13 mouse cellular contexts compared by ENCODE assay signal in the genomic region with DNA sequence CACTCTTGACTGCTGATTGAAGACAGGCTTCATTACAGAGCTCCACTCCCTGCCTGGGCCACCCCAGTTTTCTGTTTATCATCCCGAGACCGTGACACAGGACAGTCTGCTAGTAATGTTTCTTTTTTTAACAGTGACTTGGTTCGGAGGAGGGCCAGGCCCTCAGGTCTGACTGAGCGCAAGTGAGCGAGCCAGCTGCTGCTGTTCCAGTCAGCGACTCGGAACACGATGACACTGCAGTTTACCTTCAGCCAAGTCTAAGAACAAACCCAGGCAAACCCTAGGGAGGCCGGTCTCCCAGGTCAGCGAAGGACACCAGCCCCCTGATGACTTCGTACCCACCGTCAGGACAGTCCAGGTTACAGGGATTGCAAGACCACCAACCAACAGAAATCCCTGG. TPM values are rescaled to one million over a fixed set of nuclear protein-coding genes. Genes with fewer than 3 reads are reported as not detected.
DNase-seq lines count a peak whose midpoint lies in the region; ATAC-seq and TF ChIP-seq lines count a peak whose summit lies in the region.
"Had no signal": no experiment of that assay in that cellular context is flagged by ENCODE, and none has a peak within 500 bp of the region (broad histone marks: within the 10 kb centered on the region; RNA-seq: fewer than 3 reads in every experiment).

No protein-coding gene starts in this region.

- peak overlapping the region; percentile 85 for H3K27ac ChIP-seq in heart, adult 2 months
- H3K27ac ChIP-seq: forebrain, embryonic 13.5 days; midbrain, embryonic 13.5 days; neural tube, embryonic 13.5 days; stomach, embryonic 15.5 days had no signal

- H3K27me3 ChIP-seq in heart, adult 2 months (ENCODE audit: control insufficient read depth, insufficient read depth, low read length): no peaks in the 10 kb centered on the region
- H3K27me3 ChIP-seq: forebrain, embryonic 13.5 days; midbrain, embryonic 13.5 days; neural tube, embryonic 13.5 days; Patski; stomach, embryonic 15.5 days had no signal

- no peak overlapping the region for H3K4me3 ChIP-seq in heart, adult 2 months
- H3K4me3 ChIP-seq: forebrain, embryonic 13.5 days; midbrain, embryonic 13.5 days; neural tube, embryonic 13.5 days; stomach, embryonic 15.5 days had no signal

- 64% methylated on average over 12 of the region's 12 CpGs for WGBS in heart, adult 2 months

- H3K4me1 ChIP-seq in heart, adult 2 months (ENCODE audit: control insufficient read depth, insufficient read depth, low read length): peaks cover 4% of the 10 kb centered on the region
- H3K4me1 ChIP-seq: forebrain, embryonic 13.5 days; neural tube, embryonic 13.5 days; stomach, embryonic 15.5 days had no signal

- 0 out of 2 replicates have a peak, but pooled peaks have one; percentile 2 for ATAC-seq in granulocyte monocyte progenitor cell, adult 5-6 weeks (replicated peaks; ENCODE audit: poor library complexity, severe bottlenecking)
- ATAC-seq: forebrain, embryonic 13.5 days; midbrain, embryonic 13.5 days; Patski had no signal

- no peaks in the 10 kb centered on the region for H3K36me3 ChIP-seq in heart, adult 2 months (ENCODE audit: control insufficient read depth, insufficient read depth, low read length)

- no peaks in the 10 kb centered on the region for H3K79me2 ChIP-seq in heart, adult 2 months (replicated peaks; ENCODE audit: control insufficient read depth, insufficient read depth, low read length)

- intact Hi-C loops in heart, adult 2 months (cut with DNase I): no loop called here

- peak overlapping the region; percentile 56 for H3K9ac ChIP-seq in heart, adult 2 months (ENCODE audit: low read depth, low read length)
- H3K9ac ChIP-seq: forebrain, embryonic 13.5 days; midbrain, embryonic 13.5 days; neural tube, embryonic 13.5 days; stomach, embryonic 15.5 days had no signal

- peak; percentile 47 to 73 for DNase-seq in heart, adult 2 months
- no peak for DNase-seq in heart, postnatal 4 days
- DNase-seq in kidney, adult 18-20 months: peak; percentile 70
- DNase-seq in skeletal muscle tissue, adult 2 months (ENCODE audit: low read depth, low spot score): peak; percentile 94
- DNase-seq in retina, embryonic 14.5 days (ENCODE audit: low spot score): no peak
- DNase-seq in lung, postnatal 4 days: no peak
- no peak for DNase-seq in T-cell, adult 2 months (ENCODE audit: low spot score)

- TF ChIP-seq POLR2A in heart, adult 2 months (IDR thresholded peaks at IDR 0.05; ENCODE audit: insufficient read depth, low read depth, low read length): 0 out of 2 replicates have a peak, but pooled peaks have one; percentile 17

- no peak for TF ChIP-seq EP300 in heart, adult 2 months (IDR thresholded peaks at IDR 0.05; ENCODE audit: insufficient read depth, low read depth, low read length)

- TF ChIP-seq CTCF in heart, adult 2 months (IDR thresholded peaks at IDR 0.05): peak; percentile 0; the same call in 1 of the 2 replicates

RNA-seq across cellular contexts. Expression of gene Park7, which starts 12.2 kb away (rescaled TPM):
- 100 to 1,000 TPM; 234 to 265 TPM for total RNA-seq in heart, adult 2 months (2021)
- polyA plus RNA-seq in heart, adult 2 months (2012; rRNA removed): 148 and 201 TPM in 2 replicates
- total RNA-seq in heart, postnatal 4 days (2021): 100 to 1,000 TPM; 187 to 190 TPM
- 284 and 328 TPM in 2 replicates for total RNA-seq in granulocyte monocyte progenitor cell, adult 5-6 weeks (2014; fragmentation: Nextera tagmentation)
- 431 and 435 TPM in 2 replicates for total RNA-seq in granulocyte monocyte progenitor cell, adult 5-6 weeks (2017)

RNA-seq across cellular contexts. Expression of gene Tnfrsf9, which starts 12.3 kb away (rescaled TPM):
- under 1 TPM; 0.14 to 0.18 TPM for total RNA-seq in heart, adult 2 months (2021)
- 0.09 and 0.12 TPM in 2 replicates for polyA plus RNA-seq in heart, adult 2 months (2012; rRNA removed)
- under 1 TPM in 1 of 2 experiments, not detected in 1; 0.25 TPM for total RNA-seq in heart, postnatal 4 days (2021)
- not detected in 2 replicates for total RNA-seq in granulocyte monocyte progenitor cell, adult 5-6 weeks (2014; fragmentation: Nextera tagmentation)
- not detected in 2 replicates for total RNA-seq in granulocyte monocyte progenitor cell, adult 5-6 weeks (2017)

RNA-seq across cellular contexts. Expression of gene Errfi1, which starts 48.3 kb away (rescaled TPM):
- 10 to 100 TPM; 22.1 to 44.1 TPM for total RNA-seq in heart, adult 2 months (2021)
- 21.3 and 22.5 TPM in 2 replicates for polyA plus RNA-seq in heart, adult 2 months (2012; rRNA removed)
- total RNA-seq in heart, postnatal 4 days (2021): 10 to 100 TPM; 18.6 to 20.4 TPM
- 0.84 TPM in 1 of 2 replicates, not detected in the other for total RNA-seq in granulocyte monocyte progenitor cell, adult 5-6 weeks (2014; fragmentation: Nextera tagmentation)
- 0.52 and 1.2 TPM in 2 replicates for total RNA-seq in granulocyte monocyte progenitor cell, adult 5-6 weeks (2017)

Comparison
In these comparisons a context has a peak if more than half of its experiments do, and no peak if none do; other contexts are left out.
1. DNase-seq: peak in heart, adult 2 months (2 of 2), kidney, adult 18-20 months (single experiment) and skeletal muscle tissue, adult 2 months (single experiment); none in heart, postnatal 4 days (single experiment), retina, embryonic 14.5 days (single experiment), lung, postnatal 4 days (0 of 2) and T-cell, adult 2 months (single experiment).
2. RNA of gene Errfi1, which starts 48.3 kb away (total RNA-seq): 22.1 to 44.1 TPM in heart, adult 2 months and 18.6 to 20.4 TPM in heart, postnatal 4 days; 0.52 to 1.2 TPM in granulocyte monocyte progenitor cell, adult 5-6 weeks; every median in the first group is over 4 times any median in the second.